Mouse (Mus musculus): ENCODE measurements around the gene H2-DMb1.
A peak's percentile ranks its signal among the peaks of the same experiment; 100 is the strongest.

- TF ChIP-seq EP300 (IDR thresholded peaks at IDR 0.05) (peak; percentile 77), CTCF (IDR thresholded peaks at IDR 0.05) (peak; percentile 17; the same call in 1 of the 2 replicates)
These were observed 30.5 kb upstream of the H2-DMb1 start, which contains the start of gene Brd2 for GRCm38 (mm10) chr17:34122188-34122984.

Data from lung, postnatal 0 days (tissue).